Mouse (Mus musculus): ENCODE measurements at regions not wholly inside any gene's neighbourhood (a gene's known extent, or its start where the extent isn't known, plus 50 kb on each side); places are given as distances from the start of the nearest gene placed in this dataset.

- no peak for TF ChIP-seq CTCF (IDR thresholded peaks at IDR 0.05; ENCODE audit: low read depth)
- no peak for TF ChIP-seq EP300 (optimal IDR thresholded peaks at IDR 0.05)
Measured at GRCm38 (mm10) chr8:44855115-44855514, 80.1 kb upstream of the Fat1 start.
